Mouse (Mus musculus) adrenal gland, adult 2 months (tissue): Measurements from ENCODE around the gene AW822073. TPM values are rescaled to one million over a fixed set of nuclear protein-coding genes. Genes with fewer than 3 reads are reported as not detected.
A peak's percentile ranks its signal among the peaks of the same experiment; 100 is the strongest.

ENCODE experiments used
- DNase-seq: peaks from one replicate; pipeline ENCODE4 v3.0.0; 2021
- polyA plus RNA-seq: library from polyadenylated mRNA; depleted of rRNA; stranded (reverse); fragments of >200 nt; gene quantifications from 2 replicates; pipeline ENCODE4 v1.2.3, GENCODE M21; 2012; rRNA removed
- total RNA-seq, 2 experiments: library from RNA; stranded (reverse); gene quantifications; 2 replicates each; pipeline ENCODE4 v1.2.3; 2021

AW822073 gene
- total and polyA plus RNA-seq, 3 experiments = not detected

GRCm38 (mm10) chr10:58221571-58221970 is 3.2 kb downstream of the AW822073 start:
- DNase-seq = peak; percentile 26

- no peak for DNase-seq
Observed at GRCm38 (mm10) chr10:58220726-58221125, 4.0 kb downstream of the AW822073 start.

GRCm38 (mm10) chr10:58217366-58217765 is 7.4 kb downstream of the AW822073 start:
- DNase-seq = no peak

DNA sequence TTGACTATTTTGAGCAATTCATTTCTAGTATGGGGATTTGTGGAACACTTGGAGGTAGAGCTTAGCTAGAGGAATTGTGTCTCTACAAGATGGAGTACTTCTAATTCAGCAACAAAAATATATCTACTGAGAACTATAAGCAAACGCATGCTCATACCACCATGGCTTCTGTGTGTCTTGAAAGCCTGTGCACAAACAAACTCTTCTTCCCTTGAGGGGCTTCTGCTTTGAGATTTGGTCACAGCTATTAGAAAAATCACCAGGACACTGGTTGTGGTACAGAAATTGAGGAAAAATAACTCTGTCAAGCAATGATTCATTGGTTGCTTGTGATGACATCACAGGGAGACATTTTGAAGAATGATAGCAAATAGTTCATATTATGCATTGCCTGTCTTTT is 9.4 kb downstream of the AW822073 start:
- DNase-seq = no peak

DNA sequence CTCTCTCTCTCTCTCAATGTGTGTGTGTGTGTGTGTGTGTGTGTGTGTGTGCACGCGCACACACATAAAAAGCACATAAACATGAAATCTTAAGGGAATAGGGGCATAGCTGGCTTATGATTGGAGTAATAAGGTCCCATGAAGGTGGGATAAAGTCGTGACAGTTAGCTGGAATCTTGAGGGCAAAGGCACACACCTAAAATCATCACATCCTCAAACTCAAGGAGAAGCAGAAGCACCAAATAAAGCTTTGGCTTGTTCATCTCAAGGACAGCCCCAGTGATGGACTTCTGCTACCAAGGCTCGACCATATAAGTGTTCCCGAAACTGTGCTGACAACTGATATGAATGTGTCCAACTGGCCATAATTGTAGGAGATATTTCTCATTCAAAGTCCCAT is 9.8 kb downstream of the AW822073 start:
- no peak for DNase-seq

- DNase-seq = no peak
Observed at GRCm38 (mm10) chr10:58214497-58214896, 10.2 kb downstream of the AW822073 start.

GRCm38 (mm10) chr10:58212230-58212629 is 12.5 kb downstream of the AW822073 start:
- DNase-seq = no peak

- no peak for DNase-seq
Observed at GRCm38 (mm10) chr10:58211213-58211612, 13.5 kb downstream of the AW822073 start.

- no peak for DNase-seq
Observed at GRCm38 (mm10) chr10:58210514-58210913, 14.2 kb downstream of the AW822073 start.

- DNase-seq = no peak
Observed at GRCm38 (mm10) chr10:58209710-58210467, 14.8 kb downstream of the AW822073 start.

DNA sequence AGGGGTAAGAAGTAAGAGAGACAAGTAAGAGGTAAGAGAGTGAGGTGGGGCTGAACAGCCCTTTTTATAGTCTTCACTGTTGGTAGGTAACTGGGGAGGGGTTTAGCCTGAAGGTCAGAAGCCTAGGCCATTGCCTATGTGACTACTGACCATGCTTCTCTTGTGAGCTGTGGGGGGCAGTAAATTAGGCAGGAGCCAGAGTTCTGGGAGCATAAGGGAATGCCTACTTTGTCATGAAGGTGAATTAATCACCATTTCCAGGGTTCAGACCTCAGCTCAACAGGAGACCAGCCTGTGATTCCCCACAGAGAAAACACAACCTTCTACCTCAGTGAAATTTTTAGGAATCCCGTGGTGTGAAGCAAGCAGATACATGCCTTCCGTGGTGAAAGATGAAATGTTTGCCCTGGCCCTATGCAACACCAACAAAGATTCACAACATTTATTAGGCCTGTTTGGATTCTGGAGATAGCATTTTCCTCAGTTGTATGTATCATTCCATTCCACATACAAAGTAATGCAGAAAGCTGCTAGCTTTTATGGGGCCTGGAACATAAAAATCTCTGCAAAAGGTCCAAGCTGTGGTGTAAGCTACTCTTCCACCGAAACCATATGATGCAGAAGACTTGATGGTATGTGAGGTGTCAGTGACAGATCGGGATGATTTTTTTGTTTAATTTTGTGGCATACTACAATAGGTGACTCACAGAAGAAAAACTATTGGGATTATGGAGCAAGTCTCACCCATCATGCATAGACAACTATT is 17.9 kb downstream of the AW822073 start:
- no peak for DNase-seq

DNA sequence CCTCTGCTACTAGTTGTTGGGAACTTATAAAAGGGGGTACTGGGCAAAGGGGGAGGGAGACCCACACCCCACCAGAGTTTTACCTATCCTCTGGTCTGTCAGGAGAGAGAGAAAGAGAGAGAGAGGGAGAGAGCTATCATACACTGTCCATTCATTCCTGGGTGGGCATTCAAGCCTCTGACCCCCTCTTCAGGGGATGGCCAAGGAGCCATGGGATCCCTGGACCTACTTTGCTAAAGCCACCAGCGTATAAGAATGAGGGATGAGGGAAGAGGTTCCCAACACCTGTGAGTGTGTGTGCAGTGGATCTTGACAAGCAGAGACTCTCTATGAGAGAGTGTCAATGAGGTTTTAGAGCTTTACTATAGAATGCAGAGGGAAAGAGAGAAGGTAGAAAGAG is 18.7 kb downstream of the AW822073 start:
- no peak for DNase-seq

Other genes with a start within 250 kb of the AW822073 start
- not detected for gene Duxf3, start 7.7 kb upstream of the AW822073 start, total RNA-seq
- gene Duxf3, start 7.7 kb upstream of the AW822073 start, polyA plus RNA-seq = not detected in 2 replicates
- not detected for gene Gm4981, start 11.8 kb upstream of the AW822073 start, total RNA-seq
- not detected in 2 replicates for gene Gm4981, start 11.8 kb upstream of the AW822073 start, polyA plus RNA-seq
- 10 to 100 TPM; 32.8 to 46.7 TPM for gene Gcc2, start 30.6 kb upstream of the AW822073 start, total RNA-seq
- gene Gcc2, start 30.6 kb upstream of the AW822073 start, polyA plus RNA-seq = 1.2 and 2.2 TPM in 2 replicates
- gene Lims1, start 98.5 kb upstream of the AW822073 start, total RNA-seq = 10 to 100 TPM; 41.4 to 50.6 TPM
- 2.6 and 2.7 TPM in 2 replicates for gene Lims1, start 98.5 kb upstream of the AW822073 start, polyA plus RNA-seq
- 10 to 100 TPM; 60.7 to 80.4 TPM for gene Ranbp2, start 222.0 kb upstream of the AW822073 start, total RNA-seq
- 0.59 and 1.2 TPM in 2 replicates for gene Ranbp2, start 222.0 kb upstream of the AW822073 start, polyA plus RNA-seq